Mouse (Mus musculus): ENCODE data around the gene Cyba.

- no peak for TF ChIP-seq CTCF (IDR thresholded peaks at IDR 0.05; ENCODE audit: low read depth)
- TF ChIP-seq EP300 (IDR thresholded peaks at IDR 0.05; ENCODE audit: low read depth), result no peak
Observed at GRCm38 (mm10) chr8:122431694-122432442, 862 bp downstream of the Cyba start.

Data from liver, embryonic 14.5 days (tissue).